Mouse (Mus musculus): ENCODE results near the gene Casp8. TPM values are rescaled to one million over a fixed set of nuclear protein-coding genes. Genes with fewer than 3 reads are reported as not detected.
"Not testable (repeated sequence)": the region's sequence is repeated elsewhere in the genome, so short reads cannot be mapped to it uniquely, and the experiment has no call there.

The Casp8 gene
- polyA plus RNA-seq (2015; fragmentation: Nextera tagmentation; extraction: Ambion mirVana), result 56.4 and 67.7 TPM in 2 replicates

GRCm38 (mm10) chr1:58795291-58796058, at the start of gene Casp8:
Gene Casp8, plus strand, starts transcription at chr1:58795374.
- DNase-seq (ENCODE audit: low spot score), result peak; percentile 60

DNA sequence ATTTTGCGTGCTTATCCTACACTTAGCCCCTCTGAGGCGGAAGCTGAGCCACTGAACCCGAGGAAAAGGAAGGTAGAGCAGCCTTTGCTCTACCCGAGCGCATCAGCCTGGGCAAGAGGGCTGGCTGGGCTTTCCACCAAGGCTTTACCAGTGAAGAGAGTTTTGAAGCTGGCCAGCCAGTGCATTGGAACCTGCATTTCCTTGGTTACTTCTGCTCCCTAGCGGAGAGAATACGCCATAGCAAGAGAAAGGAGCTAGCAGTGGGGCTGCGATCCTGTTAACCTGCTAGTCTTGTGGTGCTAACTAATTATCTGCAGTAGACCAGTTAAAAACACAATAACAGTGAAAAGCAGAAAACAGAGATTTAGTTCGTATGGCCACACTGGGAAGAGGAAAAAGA, 48.3 kb upstream of the Casp8 start:
- peak; percentile 52 for DNase-seq (ENCODE audit: low spot score)

- DNase-seq (ENCODE audit: low spot score), result no peak
These were observed 35.7 kb upstream of the Casp8 start for GRCm38 (mm10) chr1:58759451-58759850.

- DNase-seq (ENCODE audit: low spot score), result no peak
These were observed 34.6 kb upstream of the Casp8 start for GRCm38 (mm10) chr1:58760581-58760980.

DNA sequence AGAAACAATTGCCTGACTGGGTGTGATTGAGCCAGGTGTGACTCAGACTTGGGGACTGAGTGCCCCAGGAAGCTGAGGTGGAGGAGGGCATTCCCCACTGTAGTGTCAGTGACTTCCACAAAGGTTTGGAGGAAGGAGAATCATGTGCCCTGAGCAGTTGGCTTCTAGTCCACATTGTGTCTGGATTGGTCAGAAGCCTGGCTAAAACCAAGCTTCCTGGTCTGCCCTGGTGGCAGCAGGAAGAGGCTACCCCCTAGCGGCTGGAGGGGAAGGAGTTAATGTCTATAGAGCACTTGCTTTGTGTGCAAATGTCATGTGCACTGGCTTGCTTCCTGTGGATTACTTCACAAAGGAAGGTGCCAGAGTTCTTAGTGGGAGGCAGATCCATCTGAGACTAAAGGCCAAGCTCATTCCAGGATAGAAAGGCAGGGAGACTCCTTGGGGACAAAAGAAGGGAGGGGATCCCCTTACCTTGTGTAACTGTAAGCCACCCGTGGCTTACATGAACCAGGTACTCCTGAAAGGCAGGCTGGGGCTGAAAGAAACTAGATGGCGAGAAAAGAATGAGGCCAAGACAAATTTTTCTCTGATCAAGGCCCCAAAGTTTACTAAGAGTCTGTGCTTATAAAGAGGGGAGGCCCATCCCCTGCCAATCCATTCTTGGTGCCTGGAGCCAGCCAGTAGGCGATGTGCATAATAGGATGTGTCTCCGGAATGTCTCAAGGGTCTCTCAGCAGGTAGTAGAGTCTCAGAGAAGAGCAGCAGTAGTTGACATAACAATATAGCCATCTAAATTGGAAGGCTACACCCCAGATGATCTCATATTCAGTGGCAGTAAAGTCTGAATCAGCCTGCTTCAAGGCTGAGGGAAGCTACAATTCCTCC, 33.5 kb upstream of the Casp8 start:
- DNase-seq (ENCODE audit: low spot score), result peak; percentile 41

GRCm38 (mm10) chr1:58762576-58762975, 32.6 kb upstream of the Casp8 start:
- DNase-seq (ENCODE audit: low spot score), result no peak

DNA sequence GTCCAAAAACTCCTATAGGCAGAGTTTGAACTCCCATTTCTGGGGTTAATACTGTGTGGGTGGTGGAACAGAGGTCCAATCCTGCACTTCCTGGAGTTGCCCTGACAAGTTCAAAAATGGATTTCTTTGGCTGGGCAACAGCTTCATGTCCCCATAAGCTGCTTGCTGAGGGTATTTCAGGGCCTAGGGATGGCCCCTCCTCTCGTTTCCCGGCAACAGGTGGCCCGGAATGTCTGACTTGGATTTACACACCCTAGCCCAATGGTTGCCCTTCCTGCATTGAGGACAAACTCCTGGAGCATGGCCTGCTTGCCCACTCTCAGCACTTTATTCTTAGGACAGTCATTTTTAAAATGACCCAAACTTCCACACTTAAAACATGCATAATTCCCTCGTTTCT, 28.7 kb upstream of the Casp8 start:
- DNase-seq (ENCODE audit: low spot score), result not testable (repeated sequence)

- DNase-seq (ENCODE audit: low spot score), result no peak
These were observed 26.0 kb upstream of the Casp8 start for GRCm38 (mm10) chr1:58769136-58769535.

- DNase-seq (ENCODE audit: low spot score), result no peak
These were observed 25.5 kb upstream of the Casp8 start for GRCm38 (mm10) chr1:58769701-58770100.

GRCm38 (mm10) chr1:58770111-58770720, 25.0 kb upstream of the Casp8 start:
- DNase-seq (ENCODE audit: low spot score), result peak; percentile 70

DNA sequence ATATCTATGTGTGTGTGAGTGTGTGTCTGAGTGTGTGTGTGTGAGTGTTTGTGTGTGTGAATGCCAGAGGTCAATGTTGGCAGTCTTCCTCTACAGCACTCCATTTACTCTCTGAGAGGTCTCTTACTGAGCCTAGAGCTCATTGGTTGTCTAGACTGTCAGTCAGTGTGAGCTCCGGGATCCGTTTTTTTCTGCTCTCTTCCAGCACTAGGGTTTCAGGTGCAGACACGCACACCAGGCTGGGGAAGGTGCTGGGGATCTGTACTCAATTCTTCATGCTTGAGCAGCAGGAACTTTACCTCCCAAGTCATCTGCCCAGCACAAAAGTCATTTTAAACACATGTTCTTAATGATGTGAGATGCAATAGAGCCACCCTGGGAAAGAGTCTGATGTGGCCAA, 23.1 kb upstream of the Casp8 start:
- no peak for DNase-seq (ENCODE audit: low spot score)

GRCm38 (mm10) chr1:58773280-58773679, 21.9 kb upstream of the Casp8 start:
- DNase-seq (ENCODE audit: low spot score), result no peak

DNA sequence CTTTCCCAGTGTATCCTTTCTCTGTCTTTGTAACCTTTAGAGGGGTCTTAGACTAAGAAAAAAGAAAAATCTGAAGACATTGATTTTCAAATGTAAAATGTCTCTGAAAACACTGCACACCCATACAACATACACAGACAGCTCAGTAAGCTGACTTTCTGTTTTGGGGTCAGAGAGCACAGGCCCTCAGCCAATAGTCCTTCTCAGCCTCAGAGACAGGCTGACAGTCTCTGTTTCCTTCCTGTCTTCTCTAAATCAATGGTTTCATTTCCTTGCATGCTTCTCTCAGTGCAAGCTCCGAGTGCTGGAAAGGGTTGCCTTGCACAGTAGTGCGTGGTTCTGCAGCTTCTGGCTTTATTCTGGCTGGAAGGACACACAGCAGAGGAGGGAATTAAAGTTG, 21.3 kb upstream of the Casp8 start:
- peak; percentile 55 for DNase-seq (ENCODE audit: low spot score)

DNA sequence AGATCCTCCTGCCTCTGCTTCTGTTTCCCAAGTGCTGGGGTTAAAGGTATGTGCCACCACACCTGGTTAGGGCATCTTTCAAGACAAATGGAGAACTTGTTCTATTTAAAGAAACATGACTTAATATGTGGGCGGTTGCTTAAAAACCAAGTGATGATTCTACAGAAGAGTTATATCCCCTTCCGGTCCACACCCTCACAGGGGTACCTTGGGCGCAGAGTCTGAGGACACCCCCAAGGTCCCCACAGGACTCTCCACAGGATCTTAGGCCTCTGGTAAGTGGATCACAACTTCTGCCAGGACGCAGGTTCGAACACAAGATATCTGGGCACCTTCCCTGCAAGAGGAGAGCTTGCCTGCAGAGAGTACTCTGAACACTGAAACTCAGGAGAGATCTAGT, 19.8 kb upstream of the Casp8 start:
- DNase-seq (ENCODE audit: low spot score), result no peak

DNA sequence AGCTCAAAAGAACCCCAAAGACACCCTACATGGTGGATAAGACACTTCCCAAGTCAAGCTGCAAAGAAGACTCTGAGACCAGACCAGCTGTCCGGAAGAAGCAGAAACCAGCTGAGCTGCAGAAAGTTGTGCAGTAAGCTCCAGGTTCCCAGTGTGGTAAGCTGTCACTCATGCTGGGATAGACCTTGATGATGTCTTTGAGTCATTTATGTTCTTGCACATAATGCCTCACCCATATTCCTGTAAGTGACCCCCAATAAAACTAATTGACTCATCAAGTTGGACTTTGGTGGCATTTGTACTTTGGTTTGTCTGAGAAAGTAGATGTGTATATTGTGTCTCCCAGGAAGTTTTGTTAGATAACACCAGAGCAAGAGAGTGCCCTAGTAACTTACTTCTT, 17.6 kb upstream of the Casp8 start:
- DNase-seq (ENCODE audit: low spot score), result no peak

GRCm38 (mm10) chr1:58778226-58778625, 16.9 kb upstream of the Casp8 start:
- peak; percentile 37 for DNase-seq (ENCODE audit: low spot score)

DNA sequence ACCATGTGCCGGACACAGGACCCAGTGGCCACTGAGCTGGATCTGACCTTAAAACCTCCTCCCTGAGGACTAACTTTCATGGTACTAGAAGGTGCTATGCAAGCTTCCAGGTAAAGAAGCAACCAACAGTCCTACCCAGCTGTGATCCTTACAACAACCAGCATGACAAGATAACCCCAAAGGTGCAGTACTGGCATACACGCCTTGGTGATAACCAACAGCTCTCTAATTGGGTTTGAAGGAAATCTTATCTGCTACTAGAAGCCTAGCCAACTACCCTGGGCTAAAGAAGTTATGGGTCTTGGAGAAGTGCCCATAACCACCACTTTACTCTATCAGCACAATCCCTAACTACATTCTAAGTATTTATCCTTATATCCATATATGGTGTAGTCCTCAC, 8.9 kb upstream of the Casp8 start:
- DNase-seq (ENCODE audit: low spot score), result no peak

DNA sequence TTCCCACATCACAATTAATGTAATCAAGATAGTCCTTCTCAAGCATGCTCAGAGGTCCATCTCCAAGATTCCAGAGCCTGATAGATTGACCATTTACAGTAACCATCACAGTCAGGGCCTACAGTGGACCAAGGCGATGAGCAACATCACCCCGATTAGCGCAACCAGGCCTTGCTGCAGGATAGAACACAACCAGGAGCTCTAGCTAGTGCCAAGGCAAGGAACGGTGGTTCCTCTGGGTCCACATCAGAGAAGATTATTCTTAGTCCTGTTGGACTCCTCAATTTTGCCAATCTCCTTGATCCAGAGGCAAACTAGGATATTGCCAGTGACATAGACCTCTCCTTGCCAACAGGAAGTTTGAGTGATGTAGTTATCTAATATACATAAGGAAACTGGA, 6.8 kb upstream of the Casp8 start:
- DNase-seq (ENCODE audit: low spot score), result no peak

DNA sequence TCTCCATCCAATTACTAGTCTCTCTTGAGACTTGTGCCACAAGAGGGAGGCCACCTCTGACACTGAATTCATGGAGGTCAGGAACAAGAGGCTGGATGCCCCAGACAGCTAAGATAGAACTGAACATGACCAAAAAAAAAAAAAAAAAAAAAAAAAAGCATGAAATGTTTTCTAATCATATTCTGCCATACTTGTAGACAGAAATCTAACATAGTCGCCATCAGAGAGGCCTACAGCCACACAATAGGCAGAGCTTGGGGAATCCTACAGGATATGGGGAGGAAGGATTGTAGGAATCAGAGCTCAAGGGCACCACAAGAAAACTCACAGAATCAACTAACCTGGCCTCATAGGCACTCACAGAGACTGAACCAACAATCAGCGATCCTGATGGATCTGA, 469 bp upstream of the Casp8 start:
- DNase-seq (ENCODE audit: low spot score), result no peak

- DNase-seq (ENCODE audit: low spot score), result peak; percentile 20
These were observed 837 bp downstream of the Casp8 start for GRCm38 (mm10) chr1:58796059-58796363.

DNA sequence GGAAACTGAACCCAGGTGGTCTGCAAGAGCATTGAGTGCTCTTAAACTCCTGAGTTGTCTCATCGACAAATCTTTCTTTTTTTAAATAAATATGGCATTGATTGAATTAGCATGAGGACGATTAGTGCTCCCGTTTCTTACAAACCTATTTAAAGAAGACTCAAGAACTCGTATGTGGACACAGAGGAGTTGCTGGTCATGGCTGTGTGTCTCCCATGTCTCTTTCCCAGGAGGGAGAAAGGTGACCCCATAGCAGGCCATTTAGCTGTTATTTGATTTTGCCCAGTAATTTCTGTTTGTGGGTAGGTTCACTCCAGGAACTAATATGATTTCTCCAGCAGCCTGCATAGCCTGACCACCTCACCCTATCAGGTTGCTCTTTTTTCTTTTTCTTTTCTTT, 1.7 kb downstream of the Casp8 start:
- peak; percentile 8 for DNase-seq (ENCODE audit: low spot score)

DNA sequence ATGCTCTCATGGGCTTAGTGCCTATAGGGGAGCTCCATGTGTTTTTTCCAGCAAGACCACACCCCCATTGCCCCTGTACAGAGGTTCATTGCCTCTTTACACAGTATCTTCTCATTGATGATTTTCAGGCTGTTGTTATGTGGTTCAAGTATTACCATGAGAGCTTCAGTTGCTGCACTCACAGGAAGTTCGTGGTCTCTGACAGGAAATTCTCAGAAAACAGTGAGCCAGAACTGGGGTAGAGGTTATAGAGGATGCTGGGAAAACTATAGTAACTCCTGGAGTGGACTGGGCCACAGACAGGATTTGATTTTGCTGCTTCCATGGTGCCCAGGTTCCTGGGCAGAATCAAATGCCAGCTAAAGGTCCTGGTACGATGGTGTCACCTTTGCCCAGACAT, 2.2 kb downstream of the Casp8 start:
- DNase-seq (ENCODE audit: low spot score), result peak; percentile 82

Measured in thymus, postnatal 0 days (tissue).